Mouse (Mus musculus) midbrain, embryonic 13.5 days (tissue): ENCODE measurements around the gene Zmynd8. TPM values are rescaled to one million over a fixed set of nuclear protein-coding genes. Genes with fewer than 3 reads are reported as not detected.
A peak's percentile ranks its signal among the peaks of the same experiment; 100 is the strongest.
"Not testable (repeated sequence)": the region's sequence is repeated elsewhere in the genome, so short reads cannot be mapped to it uniquely, and the experiment has no call there.

ENCODE experiments used
- ATAC-seq: fragments of 200-750 bp; cut with Nextera tagmentation; 2 replicates; pipeline ENCODE4 v1.8.0; 2017; ENCODE audit warnings: mild to moderate bottlenecking, moderate TSS enrichment, moderate library complexity
- H3K27ac ChIP-seq: fragments of 300-500 bp; sonication (generic); 2 replicates; pipeline ENCODE4 v1.5.1; 2015; ENCODE audit warnings: inconsistent platforms, mild to moderate bottlenecking, moderate library complexity
- H3K27me3 ChIP-seq: fragments of 300-500 bp; sonication (generic); 2 replicates; pipeline ENCODE4 v1.6.1; 2015; ENCODE audit warnings: mild to moderate bottlenecking, inconsistent platforms
- H3K36me3 ChIP-seq: fragments of 300-500 bp; sonication (generic); 2 replicates; pipeline ENCODE4 v1.6.1; 2015; ENCODE audit warnings: mild to moderate bottlenecking, inconsistent platforms
- H3K4me1 ChIP-seq: fragments of 300-500 bp; sonication (generic); replicated peaks from 2 replicates; pipeline ENCODE4 v1.6.1; 2015; ENCODE audit warnings: inconsistent platforms
- H3K4me2 ChIP-seq: fragments of 300-500 bp; sonication (generic); replicated peaks from 2 replicates; pipeline ENCODE4 v1.6.1; 2015; ENCODE audit warnings: moderate library complexity, mild to moderate bottlenecking, inconsistent platforms
- H3K4me3 ChIP-seq: fragments of 300-500 bp; sonication (generic); replicated peaks from 2 replicates; pipeline ENCODE4 v1.5.1; 2015; ENCODE audit warnings: mild to moderate bottlenecking, inconsistent platforms
- H3K9ac ChIP-seq: fragments of 300-500 bp; sonication (generic); replicated peaks from 2 replicates; pipeline ENCODE4 v1.6.1; 2015; ENCODE audit warnings: mild to moderate bottlenecking, inconsistent platforms
- H3K9me3 ChIP-seq: fragments of 300-500 bp; sonication (generic); 2 replicates; pipeline ENCODE4 v1.6.1; 2016; ENCODE audit warnings: mild to moderate bottlenecking, inconsistent platforms
- WGBS: fragments of 180-500 bp; shearing (Covaris S2); methylation state at CpG from one replicate; pipeline ENCODE4 v1.1.7; 2015; 5-methylcytosine and 5-hydroxymethylcytosine counted together
- polyA plus RNA-seq: library from polyadenylated mRNA; unstranded; fragments of >200 nt; fragmentation: Nextera tagmentation; extraction: Ambion mirVana; gene quantifications from 2 replicates; pipeline ENCODE4 v1.2.1, GENCODE M21; 2015

The Zmynd8 gene
- polyA plus RNA-seq, 1 experiment from 2014 or later, result 86.8 TPM

- WGBS, result 96% methylated on average over 12 of the region's 12 CpGs
- Histone ChIP-seq H3K4me3 (no peak overlapping the region), H3K9ac (no peak overlapping the region), H3K9me3 (no peaks in the 10 kb centered on the region), H3K27me3 (no peaks in the 10 kb centered on the region), H3K27ac (no peak overlapping the region), H3K4me2 (no peak overlapping the region), H3K4me1 (no peaks in the 10 kb centered on the region), H3K36me3 (peaks cover 91% of the 10 kb centered on the region)
- no peak for ATAC-seq
Measured at GRCm38 (mm10) chr2:165808179-165808975, 90.4 kb downstream of the Zmynd8 start.

DNA sequence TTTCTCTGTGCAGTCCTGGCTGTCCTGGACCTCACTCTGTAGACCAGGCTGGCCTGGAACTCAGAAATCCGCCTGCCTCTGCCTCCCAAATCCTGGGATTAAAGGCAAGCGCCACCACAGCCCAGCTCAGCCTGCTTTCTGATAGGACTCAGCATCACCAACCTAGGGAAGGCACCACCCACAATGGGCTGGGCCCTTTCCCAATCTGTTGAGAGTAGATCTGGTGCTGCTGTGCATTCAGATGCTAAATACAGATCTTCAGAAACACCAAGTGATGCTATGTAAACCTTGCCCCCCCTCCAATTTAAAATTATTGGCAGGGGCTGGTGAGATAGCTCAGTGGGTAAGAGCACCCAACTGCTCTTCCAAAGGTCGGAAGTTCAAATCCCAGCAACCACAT is 98.6 kb downstream of the Zmynd8 start:
- H3K36me3 ChIP-seq, result peaks cover 91% of the 10 kb centered on the region
- not testable (repeated sequence) for H3K4me3 ChIP-seq, H3K9me3 ChIP-seq, H3K4me2 ChIP-seq, H3K27me3 ChIP-seq, ATAC-seq, H3K9ac ChIP-seq, H3K27ac ChIP-seq, H3K4me1 ChIP-seq
- WGBS, result 90% methylated on average over 3 of the region's 3 CpGs

- WGBS, result 61% methylated on average over 8 of the region's 8 CpGs
- Histone ChIP-seq H3K27ac (no peak overlapping the region), H3K4me3 (no peak overlapping the region), H3K4me2 (no peak overlapping the region), H3K36me3 (peaks cover 94% of the 10 kb centered on the region), H3K9me3 (no peaks in the 10 kb centered on the region), H3K27me3 (no peaks in the 10 kb centered on the region), H3K9ac (no peak overlapping the region), H3K4me1 (0 out of 2 replicates have a peak, but pooled peaks cover 9% of the 10 kb centered on the region)
- ATAC-seq, result no peak
Measured at GRCm38 (mm10) chr2:165797876-165798275, 100.9 kb downstream of the Zmynd8 start.

GRCm38 (mm10) chr2:165793283-165793638 is 105.6 kb downstream of the Zmynd8 start:
- H3K36me3 ChIP-seq, result peaks cover 94% of the 10 kb centered on the region
- no peak overlapping the region for H3K9ac ChIP-seq
- H3K4me1 ChIP-seq, result peaks cover 27% of the 10 kb centered on the region
- no peaks in the 10 kb centered on the region for H3K9me3 ChIP-seq
- no peak overlapping the region for H3K27ac ChIP-seq
- no peaks in the 10 kb centered on the region for H3K27me3 ChIP-seq
- WGBS, result 90% methylated on average over 3 of the region's 3 CpGs
- no peak overlapping the region for H3K4me2 ChIP-seq
- H3K4me3 ChIP-seq, result no peak overlapping the region
- ATAC-seq, result no peak

DNA sequence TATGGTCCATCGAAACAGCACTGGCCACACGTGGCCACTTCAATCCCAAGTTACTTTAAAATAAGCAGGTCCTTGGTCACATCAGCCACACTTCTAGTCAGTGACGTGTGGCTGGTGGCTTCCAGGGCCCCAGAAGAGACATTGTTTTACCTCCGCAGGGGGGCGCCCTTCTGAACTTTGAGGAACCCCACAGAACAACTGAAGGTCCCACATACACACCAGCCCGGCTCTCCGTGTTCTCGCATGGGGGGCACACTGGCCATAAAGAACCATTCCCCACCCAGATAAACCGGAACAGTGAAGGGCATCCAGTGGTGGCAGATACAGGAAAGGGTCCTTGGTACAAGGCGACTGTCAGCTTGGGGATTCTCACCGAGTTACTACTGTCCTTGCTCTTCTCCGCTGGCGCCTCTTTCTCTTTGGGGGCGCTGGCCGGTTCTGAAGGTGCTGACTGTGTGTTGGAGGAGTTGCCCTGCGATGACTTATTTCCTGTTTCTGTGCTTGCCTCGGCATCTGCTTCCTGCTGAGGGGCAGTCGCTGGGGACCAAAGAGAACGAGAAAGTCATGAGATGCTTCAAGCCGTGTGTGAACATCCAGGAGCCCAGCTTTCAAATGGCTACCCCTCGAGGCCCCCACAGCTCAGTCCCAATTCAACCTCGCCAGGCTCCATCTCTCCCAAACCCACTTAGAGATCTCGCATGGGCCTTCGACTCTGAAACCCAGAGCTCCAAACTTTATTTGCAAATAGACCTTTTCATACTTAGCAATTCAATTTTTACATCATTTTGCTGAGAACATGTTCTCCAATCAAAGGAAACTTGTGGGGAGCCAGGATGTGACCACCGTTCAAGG is 106.2 kb downstream of the Zmynd8 start:
- peaks cover 26% of the 10 kb centered on the region for H3K4me1 ChIP-seq
- H3K4me2 ChIP-seq, result no peak overlapping the region
- H3K9me3 ChIP-seq, result no peaks in the 10 kb centered on the region
- H3K27me3 ChIP-seq, result no peaks in the 10 kb centered on the region
- no peak for ATAC-seq
- WGBS, result 92% methylated on average over 25 of the region's 25 CpGs
- no peak overlapping the region for H3K27ac ChIP-seq
- no peak overlapping the region for H3K4me3 ChIP-seq
- no peak overlapping the region for H3K9ac ChIP-seq
- peaks cover 96% of the 10 kb centered on the region for H3K36me3 ChIP-seq

- H3K27me3 ChIP-seq, result no peaks in the 10 kb centered on the region
- peaks cover 21% of the 10 kb centered on the region for H3K4me1 ChIP-seq
- peaks cover 96% of the 10 kb centered on the region for H3K36me3 ChIP-seq
- no peaks in the 10 kb centered on the region for H3K9me3 ChIP-seq
- no peak overlapping the region for H3K4me2 ChIP-seq
- H3K27ac ChIP-seq, result peak overlapping the region; percentile 73
- 75% methylated on average over 9 of the region's 9 CpGs for WGBS
- peak; percentile 43 for ATAC-seq
- no peak overlapping the region for H3K9ac ChIP-seq
- no peak overlapping the region for H3K4me3 ChIP-seq
Measured at GRCm38 (mm10) chr2:165791657-165792056, 107.2 kb downstream of the Zmynd8 start.

- Histone ChIP-seq H3K9ac (no peak overlapping the region), H3K9me3 (no peaks in the 10 kb centered on the region), H3K4me2 (no peak overlapping the region), H3K4me3 (no peak overlapping the region), H3K36me3 (peaks cover 93% of the 10 kb centered on the region), H3K4me1 (peaks cover 21% of the 10 kb centered on the region), H3K27ac (peak overlapping the region; percentile 73), H3K27me3 (no peaks in the 10 kb centered on the region)
- peak; percentile 60; the same call in 1 of the 2 replicates for ATAC-seq
- 43% methylated on average over 7 of the region's 7 CpGs for WGBS
Measured at GRCm38 (mm10) chr2:165791026-165791425, 107.8 kb downstream of the Zmynd8 start.

- H3K27me3 ChIP-seq, result no peaks in the 10 kb centered on the region
- peaks cover 96% of the 10 kb centered on the region for H3K36me3 ChIP-seq
- 90% methylated on average over 3 of the region's 3 CpGs for WGBS
- no peak overlapping the region for H3K4me2 ChIP-seq
- no peak overlapping the region for H3K9ac ChIP-seq
- H3K4me1 ChIP-seq, result peaks cover 21% of the 10 kb centered on the region
- no peak overlapping the region for H3K4me3 ChIP-seq
- H3K9me3 ChIP-seq, result no peaks in the 10 kb centered on the region
- no peak for ATAC-seq
- no peak overlapping the region for H3K27ac ChIP-seq
Measured at GRCm38 (mm10) chr2:165789667-165790066, 109.1 kb downstream of the Zmynd8 start.

- Histone ChIP-seq H3K4me1 (peaks cover 21% of the 10 kb centered on the region), H3K4me2 (no peak overlapping the region), H3K4me3 (no peak overlapping the region), H3K9me3 (no peaks in the 10 kb centered on the region), H3K9ac (no peak overlapping the region), H3K36me3 (peaks cover 96% of the 10 kb centered on the region), H3K27me3 (no peaks in the 10 kb centered on the region), H3K27ac (no peak overlapping the region)
- no peak for ATAC-seq
- 98% methylated on average over 9 of the region's 9 CpGs for WGBS
Measured at GRCm38 (mm10) chr2:165788796-165789195, 110.0 kb downstream of the Zmynd8 start.

GRCm38 (mm10) chr2:165788005-165788404 is 110.8 kb downstream of the Zmynd8 start:
- no peak for ATAC-seq

GRCm38 (mm10) chr2:165786467-165786866 is 112.3 kb downstream of the Zmynd8 start:
- 75% methylated on average over 1 of the region's 1 CpGs for WGBS
- H3K36me3 ChIP-seq, result peaks cover 88% of the 10 kb centered on the region
- H3K4me3 ChIP-seq, result no peak overlapping the region
- no peaks in the 10 kb centered on the region for H3K9me3 ChIP-seq
- no peak overlapping the region for H3K4me2 ChIP-seq
- H3K27me3 ChIP-seq, result no peaks in the 10 kb centered on the region
- no peak overlapping the region for H3K9ac ChIP-seq
- H3K27ac ChIP-seq, result no peak overlapping the region
- ATAC-seq, result no peak
- peaks cover 19% of the 10 kb centered on the region for H3K4me1 ChIP-seq

More at GRCm38 (mm10) chr2:165788005-165788404, 110.8 kb downstream of the Zmynd8 start:
- H3K4me1 ChIP-seq, result peaks cover 21% of the 10 kb centered on the region
- H3K9me3 ChIP-seq, result no peaks in the 10 kb centered on the region
- WGBS, result 59% methylated on average over 11 of the region's 11 CpGs
- H3K4me3 ChIP-seq, result no peak overlapping the region
- no peak overlapping the region for H3K9ac ChIP-seq
- no peak overlapping the region; the same call in 1 of the 2 replicates for H3K27ac ChIP-seq
- no peak overlapping the region for H3K4me2 ChIP-seq
- H3K27me3 ChIP-seq, result no peaks in the 10 kb centered on the region
- peaks cover 96% of the 10 kb centered on the region for H3K36me3 ChIP-seq

GRCm38 (mm10) chr2:165785312-165786036 is 113.3 kb downstream of the Zmynd8 start:
- no peak overlapping the region for H3K9ac ChIP-seq
- H3K4me3 ChIP-seq, result no peak overlapping the region
- H3K27ac ChIP-seq, result no peak overlapping the region
- peaks cover 83% of the 10 kb centered on the region for H3K36me3 ChIP-seq
- H3K9me3 ChIP-seq, result no peaks in the 10 kb centered on the region
- 91% methylated on average over 20 of the region's 20 CpGs for WGBS
- peaks cover 9% of the 10 kb centered on the region for H3K4me1 ChIP-seq
- H3K27me3 ChIP-seq, result no peaks in the 10 kb centered on the region
- no peak for ATAC-seq
- H3K4me2 ChIP-seq, result no peak overlapping the region
